Mouse (Mus musculus): ENCODE data around the gene C1qtnf3.

GRCm38 (mm10) chr15:10981377-10982063 lies 29.4 kb downstream of the C1qtnf3 start, which contains the start of gene Amacr:
- TF ChIP-seq CTCF (IDR thresholded peaks at IDR 0.05; ENCODE audit: low read depth) (peak; percentile 45), EP300 (IDR thresholded peaks at IDR 0.05; ENCODE audit: low read depth) (no peak)
